Mouse (Mus musculus) leukemia stem cell, adult 10-12 weeks (primary cell): ENCODE measurements around the gene Rps6kl1. TPM values are rescaled to one million over a fixed set of nuclear protein-coding genes. Genes with fewer than 3 reads are reported as not detected.

Experiments
- polyA plus RNA-seq: library from polyadenylated mRNA; stranded (reverse); fragments of >175 nt; gene quantifications from 2 replicates; pipeline ENCODE4 v1.2.3, GENCODE M21; 2012; ENCODE audit warnings: low replicate concordance

Rps6kl1 gene
- polyA plus RNA-seq, result 0.09 and 0.44 TPM in 2 replicates

DNA sequence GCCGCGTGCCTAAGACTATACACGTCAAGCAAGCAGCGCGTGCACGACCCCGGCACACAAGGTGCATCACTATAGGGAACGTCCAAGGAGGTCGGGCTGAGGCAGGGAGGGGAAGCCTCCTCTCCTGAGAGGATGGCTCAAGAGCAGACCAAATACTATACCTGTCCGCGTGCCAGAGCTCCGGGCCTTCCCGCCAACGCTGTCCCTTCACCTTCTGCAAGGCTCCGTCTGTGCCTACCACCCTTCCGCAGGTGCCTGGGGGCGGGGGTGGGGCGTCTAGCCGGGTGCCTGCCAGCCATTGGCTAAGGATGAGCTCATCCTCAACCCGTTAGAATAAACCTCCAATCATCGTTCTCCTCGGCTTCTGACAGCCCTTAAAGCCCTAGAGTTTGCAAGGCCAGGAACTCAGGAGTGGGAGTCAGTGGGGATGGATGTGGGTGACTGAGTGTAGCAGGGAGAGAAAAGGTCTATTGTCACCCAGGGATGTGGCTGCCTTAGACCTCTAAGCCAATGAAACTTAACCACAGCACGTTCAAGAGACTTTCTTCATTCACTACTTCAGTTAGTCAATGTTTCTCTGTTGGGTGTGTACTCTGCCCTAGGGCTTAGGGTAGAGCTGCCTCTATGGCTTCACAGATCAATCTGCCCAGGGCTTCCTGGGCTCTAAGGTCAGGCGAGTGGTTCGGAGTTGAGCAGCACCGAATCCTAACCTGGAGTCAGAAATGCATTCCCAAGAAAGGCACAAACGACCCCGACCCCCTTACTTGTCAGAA lies at the start of gene Rps6kl1:
Gene Rps6kl1, minus strand, starts transcription at position 263 of the 773 bp plus-strand sequence.

DNA sequence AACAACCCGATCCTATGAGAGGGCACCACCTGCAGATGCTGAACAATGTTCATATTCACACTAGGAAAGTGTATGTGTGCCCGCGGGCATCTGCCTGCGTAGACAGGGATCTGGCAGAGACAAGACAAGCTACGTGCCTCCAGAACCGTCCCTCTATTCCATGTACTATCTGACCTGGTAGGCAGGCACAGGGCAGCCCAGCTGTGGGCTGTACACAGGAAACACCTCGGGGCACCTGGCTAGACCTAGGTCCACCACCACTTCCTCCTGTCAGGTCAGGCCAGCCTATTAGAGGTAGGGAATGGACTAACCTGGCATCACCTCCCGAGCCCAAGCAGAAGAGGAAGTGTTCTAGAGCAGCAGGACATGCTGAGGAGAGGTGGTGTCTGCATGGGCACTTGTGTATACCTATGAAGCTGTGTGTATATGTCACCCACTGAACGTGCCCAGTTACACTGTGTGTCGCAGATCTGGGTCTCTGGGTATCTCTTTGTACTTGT lies 26.7 kb upstream of the Rps6kl1 start, which contains the start of gene Pgf:
Gene Pgf, minus strand, starts transcription at position 51 of the 500 bp plus-strand sequence.

DNA sequence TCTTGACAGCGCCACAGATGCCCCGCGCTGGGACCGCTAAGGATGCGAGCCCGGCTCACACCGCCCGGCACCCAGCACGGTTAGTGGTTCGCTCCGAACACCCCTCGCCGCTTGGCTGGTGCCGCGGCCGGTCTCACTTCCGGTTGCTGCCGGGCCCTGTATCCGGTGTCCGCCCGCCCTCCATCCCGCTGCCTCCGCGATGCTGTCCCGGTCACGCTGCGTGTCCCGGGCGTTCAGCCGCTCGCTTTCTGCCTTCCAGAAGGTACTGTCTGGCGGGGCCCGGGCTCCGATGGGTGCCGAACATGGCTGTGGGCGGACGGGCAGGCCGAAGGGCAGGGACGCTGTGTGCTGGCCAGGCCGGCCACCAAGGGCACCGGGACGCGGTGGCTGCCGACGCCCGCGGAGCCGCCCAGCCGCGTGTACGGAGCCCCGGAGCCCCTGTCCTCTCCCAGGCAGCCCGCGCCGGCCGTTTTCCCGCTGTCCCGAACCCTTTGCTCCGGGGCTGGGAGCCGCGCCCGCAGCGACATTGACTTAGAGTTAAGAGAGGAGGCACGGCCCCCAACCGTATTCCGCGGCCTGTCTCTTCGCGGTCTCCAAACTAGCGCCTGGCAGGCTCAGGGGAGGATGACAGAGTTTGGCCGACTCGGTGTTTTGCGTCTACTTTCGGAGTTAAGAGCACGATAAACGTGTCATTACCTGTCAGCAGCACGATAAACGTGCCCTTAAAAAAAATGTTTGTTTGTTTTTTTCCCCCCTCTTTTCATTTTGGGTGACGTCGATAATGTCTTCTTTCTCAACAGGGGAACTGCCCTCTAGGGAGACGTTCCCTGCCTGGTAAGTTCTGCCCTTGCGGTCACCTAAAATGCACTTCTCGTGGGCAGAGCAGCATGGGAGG lies 40.1 kb downstream of the Rps6kl1 start, which contains the start of the genes Prox2 and Dlst:
Gene Prox2, minus strand, starts transcription at position 62 of the 895 bp plus-strand sequence.
Gene Dlst, plus strand, starts transcription at position 136 of the 895 bp plus-strand sequence.

Other genes starting within 250 kb of the Rps6kl1 start
- gene Fcf1, start 180.4 kb downstream of the Rps6kl1 start, polyA plus RNA-seq, result 8.2 and 52.1 TPM in 2 replicates
- gene Arel1, start 180.4 kb downstream of the Rps6kl1 start, polyA plus RNA-seq, result 3.0 and 13.0 TPM in 2 replicates
- 30.9 and 74.8 TPM in 2 replicates for gene Ylpm1, start 154.9 kb downstream of the Rps6kl1 start, polyA plus RNA-seq
- 4.8 and 9.4 TPM in 2 replicates for gene Prox2, start 40.5 kb downstream of the Rps6kl1 start, polyA plus RNA-seq
- gene Dlst, start 40.4 kb downstream of the Rps6kl1 start, polyA plus RNA-seq, result 1,237 and 1,461 TPM in 2 replicates
- not detected in 2 replicates for gene Pgf, start 26.5 kb upstream of the Rps6kl1 start, polyA plus RNA-seq
- gene Eif2b2, start 68.2 kb upstream of the Rps6kl1 start, polyA plus RNA-seq, result 86.6 and 239 TPM in 2 replicates
- gene Mlh3, start 119.3 kb upstream of the Rps6kl1 start, polyA plus RNA-seq, result 2.5 and 3.7 TPM in 2 replicates
- gene Acyp1, start 137.2 kb upstream of the Rps6kl1 start, polyA plus RNA-seq, result 15.3 and 25.8 TPM in 2 replicates
- gene Zc2hc1c, start 137.3 kb upstream of the Rps6kl1 start, polyA plus RNA-seq, result 0.19 TPM in 1 of 2 replicates, not detected in the other
- 9.1 and 9.9 TPM in 2 replicates for gene Nek9, start 188.1 kb upstream of the Rps6kl1 start, polyA plus RNA-seq
- 125 and 220 TPM in 2 replicates for gene Tmed10, start 223.6 kb upstream of the Rps6kl1 start, polyA plus RNA-seq